Mouse (Mus musculus) lung, embryonic 14.5 days (tissue): ENCODE measurements around the gene Atad2b. TPM values are rescaled to one million over a fixed set of nuclear protein-coding genes. Genes with fewer than 3 reads are reported as not detected.
A peak's percentile ranks its signal among the peaks of the same experiment; 100 is the strongest.

Experiments used
- ATAC-seq: fragments of 200-750 bp; cut with Nextera tagmentation; 2 replicates; pipeline ENCODE4 v1.8.0; 2017; ENCODE audit warnings: mild to moderate bottlenecking, moderate TSS enrichment, moderate library complexity; ENCODE audit not compliant: insufficient read depth
- DNase-seq: peaks from one replicate; pipeline ENCODE4 v3.0.0-alpha.2; 2015
- H3K27ac ChIP-seq: fragments of 300-500 bp; sonication (generic); 2 replicates; pipeline ENCODE4 v1.5.1; 2014; ENCODE audit warnings: low read depth, mild to moderate bottlenecking, moderate library complexity
- H3K27me3 ChIP-seq: fragments of 300-500 bp; sonication (generic); 2 replicates; pipeline ENCODE4 v1.6.1; 2014; ENCODE audit warnings: low read length, control low read depth; ENCODE audit not compliant: insufficient read depth
- H3K36me3 ChIP-seq: fragments of 300-500 bp; sonication (generic); 2 replicates; pipeline ENCODE4 v1.6.1; 2014; ENCODE audit warnings: control low read depth; ENCODE audit not compliant: insufficient read depth
- H3K4me1 ChIP-seq: fragments of 300-500 bp; sonication (generic); 2 replicates; pipeline ENCODE4 v1.6.1; 2014; ENCODE audit warnings: antibody characterized with exemption, control low read depth; ENCODE audit not compliant: insufficient read depth
- H3K4me2 ChIP-seq: fragments of 300-500 bp; sonication (generic); 2 replicates; pipeline ENCODE4 v1.6.1; 2014; ENCODE audit warnings: mild to moderate bottlenecking
- H3K4me3 ChIP-seq: fragments of 300-500 bp; sonication (generic); 2 replicates; pipeline ENCODE4 v1.5.1; 2014; ENCODE audit warnings: low read depth, low read length
- H3K9ac ChIP-seq: fragments of 300-500 bp; sonication (generic); 2 replicates; pipeline ENCODE4 v1.6.1; 2014
- H3K9me3 ChIP-seq: fragments of 300-500 bp; sonication (generic); 2 replicates; pipeline ENCODE4 v1.6.1; 2016; ENCODE audit warnings: low read depth, low read length, control low read depth
- CTCF ChIP-seq: IDR thresholded peaks from 2 replicates; pipeline ENCODE4 v1.5.1; 2016; ENCODE audit warnings: antibody characterized with exemption, low read depth
- whole genome bisulfite sequencing: fragments of 180-500 bp; shearing (Covaris S2); extraction: QIAGEN DNeasy Blood & Tissue Kit; methylation state at CpG from one replicate; pipeline ENCODE4 v1.1.7; 2014; 5-methylcytosine and 5-hydroxymethylcytosine counted together
- polyA plus RNA-seq: library from polyadenylated mRNA; unstranded; fragments of >200 nt; fragmentation: Nextera tagmentation; extraction: Ambion mirVana; gene quantifications from 2 replicates; pipeline ENCODE4 v1.2.1, GENCODE M21; 2014

Gene Atad2b
- polyA plus RNA-seq, 1 experiment from 2014 or later = 20.4 TPM

DNA sequence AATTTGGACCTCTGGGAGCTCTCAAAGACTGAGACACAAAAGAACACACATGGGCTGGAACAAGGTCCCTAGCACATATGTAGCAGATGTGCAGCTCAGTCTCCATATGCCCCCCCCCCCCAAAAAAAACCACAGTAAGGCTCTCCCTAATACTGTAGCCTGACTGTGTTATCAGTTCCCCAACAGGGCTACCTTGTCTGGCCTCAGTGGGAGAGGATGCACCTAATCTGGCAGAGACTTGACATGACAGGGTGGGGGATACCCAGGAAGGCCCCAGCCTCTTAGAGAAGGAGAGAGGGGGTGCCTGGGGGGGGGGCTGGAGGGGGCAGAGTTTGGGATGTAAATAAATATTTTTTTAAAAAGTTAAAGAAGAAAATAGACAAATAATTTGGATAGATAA lies 28.4 kb upstream of the Atad2b start:
- Histone ChIP-seq H3K9me3 (no peaks in the 10 kb centered on the region), H3K4me1 (no peaks in the 10 kb centered on the region), H3K9ac (no peak overlapping the region), H3K27me3 (no peaks in the 10 kb centered on the region), H3K4me3 (no peak overlapping the region), H3K4me2 (no peak overlapping the region), H3K27ac (no peak overlapping the region), H3K36me3 (no peaks in the 10 kb centered on the region)
- no peak for DNase-seq
- no peak for ATAC-seq
- TF ChIP-seq CTCF = no peak

DNA sequence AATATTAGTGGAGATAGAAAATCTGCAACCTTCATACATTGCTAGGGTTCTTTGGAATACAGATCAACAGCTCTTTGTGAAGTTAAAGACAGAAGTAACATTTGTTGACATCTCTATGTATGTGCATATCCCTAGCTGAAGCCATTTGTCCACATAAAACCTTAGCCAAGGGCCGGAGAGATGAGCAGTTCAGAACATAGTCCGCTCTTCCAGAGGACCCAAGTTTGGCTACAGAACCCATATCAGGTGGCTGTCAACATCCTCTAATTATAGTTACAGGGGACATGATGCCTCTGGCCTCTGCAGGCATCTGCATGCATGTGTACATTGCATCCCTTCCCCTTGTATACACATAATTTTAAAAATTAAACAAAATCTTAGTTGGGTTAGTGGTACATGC lies 27.9 kb upstream of the Atad2b start:
- WGBS = 96% methylated on average over 2 of the region's 2 CpGs
- Histone ChIP-seq H3K36me3 (0 out of 2 replicates have a peak, but pooled peaks cover 3% of the 10 kb centered on the region), H3K27ac (no peak overlapping the region), H3K4me3 (no peak overlapping the region), H3K9ac (no peak overlapping the region), H3K27me3 (no peaks in the 10 kb centered on the region), H3K4me2 (no peak overlapping the region), H3K4me1 (no peaks in the 10 kb centered on the region), H3K9me3 (no peaks in the 10 kb centered on the region)
- no peak for TF ChIP-seq CTCF
- no peak for DNase-seq
- no peak for ATAC-seq

GRCm38 (mm10) chr12:4889891-4890290 lies 27.3 kb upstream of the Atad2b start:
- Histone ChIP-seq H3K9me3 (no peaks in the 10 kb centered on the region), H3K36me3 (0 out of 2 replicates have a peak, but pooled peaks cover 3% of the 10 kb centered on the region), H3K27ac (no peak overlapping the region), H3K4me3 (no peak overlapping the region), H3K9ac (no peak overlapping the region), H3K27me3 (no peaks in the 10 kb centered on the region), H3K4me1 (no peaks in the 10 kb centered on the region), H3K4me2 (no peak overlapping the region)
- WGBS = 91% methylated on average over 1 of the region's 1 CpGs
- DNase-seq = no peak
- ATAC-seq = no peak
- no peak for TF ChIP-seq CTCF

DNA sequence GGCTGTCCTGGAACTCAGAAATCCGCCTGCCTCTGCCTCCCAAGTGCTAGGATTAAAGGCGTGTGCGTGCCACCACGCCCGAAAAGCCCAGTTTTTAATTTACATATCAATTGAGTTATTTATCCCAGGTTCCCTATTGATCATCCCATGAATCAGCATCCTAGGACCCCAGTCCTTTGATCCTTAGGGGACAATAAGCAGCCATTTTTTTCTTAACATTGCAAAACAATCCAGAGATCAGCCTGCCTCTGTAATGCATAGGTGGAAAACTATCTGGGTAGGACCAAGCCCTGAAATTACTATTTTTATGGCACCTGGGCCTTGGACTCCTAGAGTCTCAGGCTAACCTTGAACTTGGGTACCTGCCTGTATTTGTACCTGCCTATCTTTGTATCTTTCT lies 19.1 kb upstream of the Atad2b start:
- H3K27ac ChIP-seq = no peak overlapping the region
- H3K27me3 ChIP-seq = no peaks in the 10 kb centered on the region
- no peak overlapping the region for H3K4me3 ChIP-seq
- 0 out of 2 replicates have a peak, but pooled peaks cover 3% of the 10 kb centered on the region for H3K36me3 ChIP-seq
- no peak overlapping the region for H3K9ac ChIP-seq
- WGBS = 93% methylated on average over 5 of the region's 5 CpGs
- ATAC-seq (no peak), DNase-seq (no peak)
- TF ChIP-seq CTCF = no peak
- no peak overlapping the region for H3K4me2 ChIP-seq
- H3K4me1 ChIP-seq = no peaks in the 10 kb centered on the region
- H3K9me3 ChIP-seq = no peaks in the 10 kb centered on the region

DNA sequence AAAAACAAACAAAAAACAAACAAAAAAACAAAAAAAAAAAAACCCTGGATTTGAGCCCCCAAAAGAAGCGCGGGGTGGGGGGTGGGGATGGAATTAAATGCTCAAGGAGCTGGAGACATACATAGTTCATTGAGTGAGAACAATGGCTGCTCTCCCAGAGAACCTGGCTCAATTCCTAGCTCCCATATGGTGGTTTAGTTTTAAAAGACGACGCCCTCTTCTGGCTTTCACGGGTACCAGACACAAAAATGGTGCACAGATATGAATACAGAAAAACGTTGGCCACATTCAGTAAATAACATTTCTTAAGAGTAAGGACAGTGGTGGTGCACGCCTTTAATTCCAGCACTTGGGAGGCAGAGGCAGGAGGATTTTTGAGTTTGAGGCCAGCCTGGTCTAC lies 11.2 kb upstream of the Atad2b start:
- Histone ChIP-seq H3K9ac (no peak overlapping the region), H3K4me1 (no peaks in the 10 kb centered on the region), H3K27me3 (no peaks in the 10 kb centered on the region), H3K4me3 (no peak overlapping the region), H3K4me2 (peak overlapping the region; percentile 85; the same call in 1 of the 2 replicates), H3K9me3 (no peaks in the 10 kb centered on the region), H3K27ac (no peak overlapping the region), H3K36me3 (0 out of 2 replicates have a peak, but pooled peaks cover 3% of the 10 kb centered on the region)
- 79% methylated on average over 7 of the region's 7 CpGs for WGBS
- no peak for TF ChIP-seq CTCF
- peak; percentile 60 for DNase-seq
- ATAC-seq = no peak

GRCm38 (mm10) chr12:4906476-4906875 lies 10.7 kb upstream of the Atad2b start:
- Histone ChIP-seq H3K27me3 (no peaks in the 10 kb centered on the region), H3K4me1 (no peaks in the 10 kb centered on the region), H3K4me2 (peak overlapping the region; percentile 85), H3K36me3 (0 out of 2 replicates have a peak, but pooled peaks cover 3% of the 10 kb centered on the region), H3K4me3 (peak overlapping the region; percentile 75), H3K9ac (peak overlapping the region; percentile 84), H3K9me3 (no peaks in the 10 kb centered on the region), H3K27ac (peak overlapping the region; percentile 80; the same call in 1 of the 2 replicates)
- DNase-seq (no peak), ATAC-seq (no peak)
- WGBS = 38% methylated on average over 7 of the region's 7 CpGs
- TF ChIP-seq CTCF = no peak

DNA sequence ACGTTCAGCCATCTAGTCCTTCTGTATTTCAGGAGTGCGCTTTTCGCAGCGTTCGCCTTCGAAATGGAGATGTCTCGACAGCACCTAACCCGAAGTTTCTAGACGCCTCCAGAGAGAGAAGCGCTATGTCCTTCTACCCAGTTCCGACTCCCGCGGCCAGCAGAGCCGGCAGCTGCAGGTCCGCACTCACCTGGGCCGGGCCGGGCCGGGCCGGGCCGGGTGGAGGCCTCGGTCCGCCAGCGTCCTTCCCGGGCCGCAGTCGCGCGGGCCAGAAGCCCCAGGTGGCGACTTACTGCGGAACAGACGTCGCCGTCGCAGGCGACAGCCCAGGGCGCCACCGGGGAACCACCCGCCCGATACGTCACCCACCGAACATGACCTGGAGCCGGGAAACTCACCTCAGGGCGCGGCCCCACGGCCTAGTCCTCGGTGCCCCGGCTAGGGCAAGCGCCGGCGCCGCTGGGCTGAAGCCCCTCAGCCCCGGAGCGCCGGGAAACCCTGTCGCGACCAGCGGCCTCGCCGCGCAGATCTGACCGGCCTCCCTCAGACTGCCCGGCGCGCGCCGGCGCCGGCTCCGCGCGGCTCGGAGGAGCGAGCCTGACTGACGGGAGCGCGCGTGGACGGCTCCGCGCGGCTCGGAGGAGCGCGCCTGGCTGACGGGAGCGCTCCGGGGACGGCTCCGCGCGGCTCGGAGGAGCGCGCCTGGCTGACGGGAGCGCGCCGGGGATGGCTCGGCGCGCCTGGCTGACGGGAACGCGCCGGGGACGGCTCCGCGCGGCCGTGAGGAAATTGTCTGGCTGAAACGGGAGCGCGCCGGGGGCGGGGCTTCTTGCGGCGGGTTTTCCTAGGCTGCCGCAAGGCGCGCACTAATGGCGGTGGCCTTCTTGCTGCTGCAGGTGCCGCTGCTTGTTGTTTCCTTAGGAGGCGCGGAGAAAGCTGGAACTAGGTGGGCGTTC lies 9.9 kb upstream of the Atad2b start, which contains the start of gene Ubxn2a:
Ubxn2a (minus strand) TSS at position 755 of the 956 bp plus-strand sequence.
- peak; percentile 22; the same call in 1 of the 2 replicates for TF ChIP-seq CTCF
- Histone ChIP-seq H3K27ac (peak within 1 kb of the TSS; percentile 80), H3K27me3 (no peaks in the 10 kb centered on the region), H3K4me3 (peak within 1 kb of the TSS; percentile 75), H3K4me2 (peak within 1 kb of the TSS; percentile 85), H3K4me1 (no peaks in the 10 kb centered on the region), H3K36me3 (0 out of 2 replicates have a peak, but pooled peaks cover 3% of the 10 kb centered on the region), H3K9ac (peak within 1 kb of the TSS; percentile 84), H3K9me3 (no peaks in the 10 kb centered on the region)
- under 1% methylated on average over 125 of the region's 125 CpGs for WGBS
- DNase-seq (peak; percentile 96), ATAC-seq (peak; percentile 95)
